Mouse (Mus musculus) erythroblast, embryonic 14.5 days (primary cell): Measurements from ENCODE around the gene Grk3.

Experiments
- GATA1 ChIP-seq: IDR thresholded peaks from 2 replicates; pipeline ENCODE4 v1.6.1; 2012; ENCODE audit warnings: low read length, inconsistent platforms, mixed read lengths
- TAL1 ChIP-seq: IDR thresholded peaks from 3 replicates; pipeline ENCODE4 v1.6.1; 2012; ENCODE audit warnings: low read length, inconsistent platforms, mixed read lengths

GRCm38 (mm10) chr5:112935436-112935835 lies 80.2 kb downstream of the Grk3 start:
- no peak for TF ChIP-seq GATA1
- no peak for TF ChIP-seq TAL1
